Mouse (Mus musculus): ENCODE results near the gene C5ar1.

GRCm38 (mm10) chr7:16263843-16264242 is 4.5 kb upstream of the C5ar1 start:
- TF ChIP-seq CTCF (conservative IDR thresholded peaks at IDR 0.05; ENCODE audit: low read length): no peak
- TF ChIP-seq POU5F1 (IDR thresholded peaks at IDR 0.05; ENCODE audit: borderline replicate concordance, low read length): no peak
- TF ChIP-seq NANOG (IDR thresholded peaks at IDR 0.05; ENCODE audit: borderline replicate concordance, low read length): no peak
